Mouse (Mus musculus) spleen, postnatal 4 days (tissue): Measurements from ENCODE around the gene Ninj2.
"Not testable (repeated sequence)": the region's sequence is repeated elsewhere in the genome, so short reads cannot be mapped to it uniquely, and the experiment has no call there.

ENCODE experiments used
- DNase-seq, 2 experiments: peaks; one replicate each; pipeline ENCODE4 v3.0.0; 2022; ENCODE audit warnings: low spot score in 2 of 2

Gene Ninj2

DNA sequence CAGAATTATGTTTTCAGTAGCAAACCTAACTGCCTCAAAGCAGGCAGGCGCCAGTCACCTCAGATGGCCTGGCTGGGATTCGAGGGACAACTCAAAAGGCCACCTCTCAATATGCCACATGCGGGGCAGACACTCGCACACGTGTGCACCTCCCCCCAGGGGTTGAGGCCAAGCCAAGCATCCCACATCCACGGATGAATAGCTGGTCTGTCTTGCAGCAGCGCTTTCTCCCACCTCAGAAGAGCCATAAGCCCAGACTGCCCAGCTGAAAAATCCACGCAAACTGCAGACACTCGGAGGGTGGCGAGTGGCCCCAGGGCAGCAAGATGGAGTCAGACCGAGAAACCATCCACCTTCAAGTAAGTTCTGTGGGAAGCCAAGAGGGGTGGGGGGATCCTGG is at the start of gene Ninj2:
TSS of gene Ninj2 (plus strand) at position 251 of the 400 bp plus-strand sequence.
- DNase-seq = no peak

- DNase-seq = no peak
Observed at GRCm38 (mm10) chr6:120045406-120045805, 47.7 kb upstream of the Ninj2 start.

DNA sequence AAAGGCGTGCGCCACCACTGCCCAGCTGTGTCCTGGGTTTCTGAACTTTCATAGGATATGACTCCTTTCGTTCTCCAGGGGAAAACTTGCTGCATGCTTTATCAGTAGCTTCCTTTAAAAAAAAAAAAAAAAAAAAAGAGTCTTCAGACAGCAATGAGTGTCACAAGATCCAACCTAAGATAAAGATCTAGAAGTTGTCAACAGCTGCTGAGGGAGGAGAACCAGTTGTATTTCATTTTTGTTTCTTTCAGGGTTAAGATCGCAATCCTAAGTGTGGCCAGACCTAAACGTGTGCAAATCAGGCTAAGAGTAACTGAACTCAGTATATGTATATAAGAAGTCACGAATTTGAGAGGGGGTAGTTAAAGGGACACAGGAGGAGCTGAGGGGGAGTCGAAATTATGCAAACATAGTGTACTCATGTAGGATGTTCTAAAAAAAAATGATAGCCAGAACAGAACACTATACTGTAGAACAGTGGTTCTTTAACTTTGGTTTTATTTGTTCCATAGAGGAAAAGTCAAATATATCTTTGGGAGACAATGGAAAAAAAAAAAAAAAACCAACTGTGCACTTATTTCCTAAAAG is 45.4 kb upstream of the Ninj2 start:
- DNase-seq = no peak

DNA sequence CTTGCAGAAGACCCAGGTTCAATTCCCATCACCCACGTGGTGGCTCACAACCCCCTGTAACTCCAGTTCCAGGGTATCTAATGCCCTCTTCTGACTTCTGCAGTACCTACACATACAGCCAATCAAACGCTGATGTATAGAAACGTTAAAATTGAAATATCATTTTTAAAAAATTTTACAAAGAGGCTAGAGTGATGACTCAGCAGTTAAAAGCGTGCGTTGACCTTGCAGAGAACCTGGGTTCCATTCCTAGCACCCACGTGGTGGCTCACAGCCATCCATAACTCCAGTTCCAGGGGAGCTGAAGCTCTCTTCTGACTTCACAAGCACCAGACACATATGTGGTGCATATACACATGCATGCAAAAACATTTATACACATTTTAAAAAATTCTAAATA is 38.7 kb upstream of the Ninj2 start:
- no peak for DNase-seq

- DNase-seq = no peak
Observed at GRCm38 (mm10) chr6:120055666-120056540, 37.2 kb upstream of the Ninj2 start.

DNA sequence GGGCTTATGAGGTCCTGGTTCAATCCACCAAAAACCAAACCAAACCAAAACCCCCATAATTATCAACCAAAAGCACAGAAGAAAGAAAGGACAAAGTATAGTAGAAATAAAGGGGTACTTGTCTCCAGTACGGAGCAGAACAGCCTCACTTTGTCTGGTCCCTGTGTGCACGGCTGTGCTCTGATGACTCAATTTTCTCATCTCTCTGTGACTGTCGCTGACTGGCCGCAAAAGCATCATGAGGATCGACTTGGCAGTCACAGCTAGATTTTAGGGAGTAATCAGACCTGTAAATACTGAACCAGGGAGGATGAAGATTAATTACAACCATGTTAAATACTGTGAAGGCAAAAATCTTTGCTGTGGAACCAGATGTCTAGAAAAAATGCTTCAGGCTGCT is 30.2 kb upstream of the Ninj2 start:
- no peak for DNase-seq

DNA sequence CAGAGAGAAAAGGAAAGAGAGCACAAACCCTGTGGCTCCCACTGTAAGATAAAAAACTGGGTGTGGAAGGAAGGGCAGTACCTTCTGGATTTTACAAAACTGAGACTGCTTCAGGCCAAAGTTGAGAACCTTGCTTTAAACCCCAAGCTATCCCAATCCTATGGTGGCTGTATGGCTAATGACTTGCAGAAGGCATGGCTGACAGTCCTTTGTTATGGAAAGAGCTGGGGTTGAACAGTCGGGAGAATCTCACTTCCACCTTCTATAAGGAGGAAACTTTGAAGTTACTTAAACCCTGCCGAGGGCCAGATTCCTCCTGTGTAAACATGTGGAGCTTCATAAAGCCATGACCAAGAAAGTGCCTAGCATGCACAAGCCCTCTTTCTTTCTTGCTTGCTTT is 28.5 kb upstream of the Ninj2 start:
- no peak for DNase-seq

DNA sequence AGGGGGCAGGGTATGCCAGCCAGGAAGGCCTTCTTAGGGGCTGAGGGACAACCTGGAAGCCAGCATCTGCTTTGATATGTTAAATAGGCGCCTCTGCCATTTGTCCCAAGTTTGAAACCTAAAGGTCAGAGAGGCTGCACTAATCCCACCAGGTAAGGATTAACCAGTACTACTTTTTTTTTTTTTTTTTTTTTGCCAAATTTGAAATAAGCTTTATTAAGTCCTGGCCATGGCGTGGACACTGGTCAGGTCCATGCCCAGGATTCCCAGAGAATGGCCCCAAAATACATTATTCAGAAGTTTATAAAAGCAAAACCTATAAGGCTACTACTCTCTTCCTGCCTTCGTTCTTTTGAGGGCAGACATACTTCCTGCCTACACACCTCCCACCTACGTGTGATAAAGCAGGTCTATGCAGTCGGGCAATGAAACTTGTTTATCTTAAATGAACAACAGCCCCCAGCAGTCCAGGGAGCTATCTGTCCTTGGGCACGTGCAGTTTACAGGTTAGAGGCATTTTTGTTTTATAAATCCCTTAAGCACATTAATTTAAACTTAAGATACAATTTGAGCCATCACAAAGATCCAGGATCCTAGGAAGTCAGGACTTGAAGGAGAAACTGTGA is 27.5 kb upstream of the Ninj2 start:
- no peak for DNase-seq

- no peak for DNase-seq
Observed at GRCm38 (mm10) chr6:120069546-120069945, 23.6 kb upstream of the Ninj2 start.

DNA sequence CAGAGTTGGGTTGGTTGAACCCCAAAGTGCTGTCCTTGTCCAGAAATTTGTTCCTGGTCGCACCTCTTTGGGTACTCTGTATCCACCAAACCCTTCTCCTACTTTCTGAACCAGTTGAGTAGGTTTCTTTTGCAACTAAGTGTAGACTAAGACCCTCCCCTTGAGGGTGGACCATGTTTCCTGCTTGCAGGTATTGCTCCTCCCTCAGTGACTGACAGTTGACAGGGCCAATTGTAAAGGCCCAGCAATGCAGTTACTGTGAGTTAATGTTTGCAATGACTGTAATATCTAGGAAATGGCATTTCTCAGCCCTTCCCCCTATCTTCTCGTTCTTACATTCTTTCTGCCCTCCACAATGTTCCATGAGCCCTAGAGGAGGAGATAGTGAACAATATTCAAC is 20.5 kb upstream of the Ninj2 start:
- DNase-seq = no peak

GRCm38 (mm10) chr6:120076619-120077450 is 16.3 kb upstream of the Ninj2 start:
- no peak for DNase-seq

- DNase-seq = no peak
Observed at GRCm38 (mm10) chr6:120079547-120079946, 13.6 kb upstream of the Ninj2 start.

DNA sequence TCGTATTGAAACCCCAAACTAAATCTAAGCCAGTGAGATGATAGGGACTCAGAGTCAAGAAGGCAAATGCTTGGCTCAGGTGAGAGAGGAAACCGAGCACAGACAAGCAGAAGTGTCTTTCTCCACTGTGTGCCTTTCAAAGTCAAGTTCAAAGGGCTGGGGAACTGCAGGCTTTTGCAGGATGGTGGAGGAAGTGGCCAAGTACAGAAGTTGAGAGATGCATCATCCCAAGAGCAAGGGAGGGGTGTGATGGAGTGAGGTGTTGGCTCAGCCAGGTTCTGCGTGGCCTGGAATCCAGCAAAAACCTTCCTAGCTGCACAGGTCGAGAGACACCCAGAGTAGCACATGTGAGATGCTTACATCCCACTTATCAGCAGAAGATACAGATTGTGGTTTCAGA is 11.6 kb upstream of the Ninj2 start:
- no peak for DNase-seq

DNA sequence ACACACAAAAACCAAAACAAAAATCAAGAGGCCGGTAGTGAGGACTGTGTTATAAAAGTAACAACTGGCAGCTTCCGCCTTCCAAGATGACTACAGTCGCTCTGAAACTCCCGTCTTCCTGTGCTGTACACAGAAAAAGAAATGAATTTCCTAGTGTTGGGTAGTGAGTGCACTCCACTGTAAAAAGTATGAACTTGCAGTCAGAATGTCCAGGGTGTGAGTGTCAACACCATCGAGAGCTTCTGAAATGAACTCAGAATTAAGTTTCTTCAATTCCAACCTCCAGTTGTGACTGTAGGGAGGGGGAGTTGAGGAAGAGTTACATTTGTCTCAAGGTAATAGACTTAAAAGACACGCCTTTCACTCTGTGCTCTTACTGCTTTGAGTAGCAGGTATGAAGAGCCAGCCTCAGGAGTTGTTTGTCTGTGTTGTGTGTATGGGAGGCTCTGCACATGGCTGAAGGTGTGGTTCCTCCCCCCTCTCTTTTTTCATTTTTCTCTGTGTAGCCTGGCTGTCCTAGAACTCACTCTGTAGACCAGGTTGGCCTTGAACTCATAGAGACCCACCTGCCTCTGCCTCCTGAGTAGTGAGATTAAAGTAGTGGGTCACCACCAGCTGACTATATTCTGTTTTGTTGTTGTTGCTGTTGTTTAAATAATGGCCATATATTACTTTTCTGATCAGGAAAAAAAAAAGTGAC is 10.7 kb upstream of the Ninj2 start:
- no peak for DNase-seq

DNA sequence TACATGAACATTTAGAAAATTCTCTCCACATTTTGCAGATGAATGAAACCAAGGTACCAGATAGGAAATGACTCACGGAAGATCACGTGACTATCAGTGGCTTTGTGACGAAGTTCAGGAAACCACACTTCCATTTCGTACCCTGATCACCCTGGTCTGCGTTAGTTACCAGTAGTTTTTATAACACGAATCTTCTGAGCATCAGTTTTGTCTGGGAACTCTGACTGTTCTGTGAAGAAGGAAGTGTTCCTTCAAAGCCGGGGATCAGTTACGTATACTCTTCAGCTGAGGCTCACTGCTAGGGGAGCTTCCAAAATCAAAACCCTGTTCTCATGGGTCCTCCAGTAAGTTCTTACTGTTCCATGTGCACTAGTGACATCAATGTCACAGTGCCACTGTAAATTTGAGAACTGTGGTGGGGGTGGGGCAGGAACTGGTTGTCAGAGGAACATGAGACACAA is 10.2 kb upstream of the Ninj2 start:
- DNase-seq = no peak

GRCm38 (mm10) chr6:120083442-120083841 is 9.7 kb upstream of the Ninj2 start:
- no peak for DNase-seq

DNA sequence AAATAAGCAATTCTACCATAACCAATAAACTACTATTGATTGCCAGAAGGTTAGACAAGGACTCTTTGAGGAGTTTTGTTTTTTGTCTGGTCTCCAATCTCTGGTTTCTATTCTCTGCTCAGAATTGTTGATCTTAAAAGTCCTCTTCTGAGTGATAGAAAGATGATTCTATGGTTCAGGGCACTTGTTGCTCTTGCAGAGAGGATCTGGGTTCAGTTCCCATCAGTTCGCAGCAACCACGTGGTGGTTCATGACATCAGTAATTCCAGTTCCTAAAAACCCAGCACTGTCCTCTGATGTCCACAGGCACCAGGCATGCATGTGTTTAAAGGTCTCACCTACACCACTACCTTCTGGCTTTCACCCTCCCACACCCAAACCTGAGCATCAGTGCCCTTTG is 8.2 kb upstream of the Ninj2 start:
- DNase-seq = no peak

- DNase-seq = no peak
Observed at GRCm38 (mm10) chr6:120085832-120086231, 7.3 kb upstream of the Ninj2 start.

DNA sequence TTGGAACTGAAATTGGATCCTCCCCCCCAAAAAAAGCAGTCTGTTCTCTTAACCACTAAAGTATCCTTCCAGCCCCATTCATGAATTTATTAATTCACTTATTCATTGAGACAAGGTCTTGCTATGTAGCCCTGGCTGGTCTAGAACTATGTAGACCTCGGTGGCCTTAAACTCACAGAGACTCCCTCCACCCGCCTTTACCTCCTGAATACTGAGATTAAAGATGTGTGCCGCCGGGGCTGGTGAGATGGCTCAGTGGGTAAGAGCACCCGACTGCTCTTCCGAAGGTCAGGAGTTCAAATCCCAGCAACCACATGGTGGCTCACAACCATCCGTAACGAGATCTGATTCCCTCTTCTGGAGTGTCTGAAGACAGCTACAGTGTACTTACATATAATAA is 6.1 kb upstream of the Ninj2 start:
- not testable (repeated sequence) for DNase-seq

DNA sequence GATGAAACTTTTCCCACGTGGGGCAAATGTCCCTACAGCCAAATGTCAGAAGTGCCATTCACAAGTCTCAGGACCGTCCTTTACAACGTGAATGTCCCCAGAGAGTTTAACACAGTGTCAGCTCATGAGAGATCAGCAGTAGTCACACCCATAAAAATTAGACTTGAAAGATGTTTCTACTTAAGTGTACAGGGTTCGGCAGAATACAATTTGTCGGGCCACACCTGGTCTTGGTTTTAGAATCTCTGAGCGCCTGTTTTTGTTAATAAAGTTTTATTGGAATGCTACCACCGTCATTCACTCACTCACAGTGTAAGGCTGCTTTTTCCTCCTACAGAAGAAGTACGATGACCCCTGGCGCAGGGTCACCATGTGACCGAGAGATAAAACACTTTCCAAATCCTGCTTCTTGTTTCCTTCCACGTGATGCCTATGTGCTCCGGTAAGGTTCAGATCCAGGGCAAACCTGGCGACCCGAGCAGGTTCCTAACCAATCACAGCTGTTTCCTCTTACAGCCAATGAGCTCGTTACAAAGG is 2.4 kb upstream of the Ninj2 start:
- no peak for DNase-seq

DNA sequence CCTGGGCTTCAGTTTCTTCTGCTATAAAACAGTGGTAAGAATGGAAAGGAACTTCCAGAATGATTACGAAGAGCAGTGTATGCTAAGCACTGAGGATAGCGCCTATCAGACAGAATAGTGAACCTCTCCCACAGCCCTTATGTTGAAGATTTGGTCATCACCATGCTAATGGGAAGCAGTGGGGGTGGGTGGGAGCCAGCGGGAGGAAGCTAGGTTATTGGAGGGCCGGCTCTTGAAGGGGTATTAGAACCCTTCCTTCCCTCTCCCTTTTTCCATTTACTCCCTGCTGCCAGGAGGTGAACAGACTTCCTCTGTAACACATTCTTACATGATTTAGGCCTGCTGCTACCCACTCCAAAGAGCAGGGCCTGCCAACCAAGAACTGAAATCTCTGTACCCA is 1.2 kb upstream of the Ninj2 start:
- DNase-seq = no peak
